Mouse (Mus musculus) CH12.LX (cell line): ENCODE results near the gene 3110082J24Rik. TPM values are rescaled to one million over a fixed set of nuclear protein-coding genes. Genes with fewer than 3 reads are reported as not detected.

Experiments used
- DNase-seq: peaks from one replicate; pipeline ENCODE4 v3.0.0-alpha.2; 2013; ENCODE audit errors: extremely low read depth
- H3K27ac ChIP-seq: 2 replicates; pipeline ENCODE4 v1.5.1; 2012; ENCODE audit warnings: low read depth, mild to moderate bottlenecking, control low read depth, moderate library complexity; ENCODE audit not compliant: insufficient read depth
- H3K27me3 ChIP-seq: replicated peaks from 2 replicates; pipeline ENCODE3; 2012; ENCODE audit warnings: inconsistent platforms
- H3K36me3 ChIP-seq, 2 experiments: replicated peaks in 1 of 2; 2 replicates each; pipeline versions ENCODE3 to v1.6.1; 2012; ENCODE audit warnings: inconsistent platforms in 1 of 2, low read length in 1 of 2, mild to moderate bottlenecking in 1 of 2, mixed read lengths in 1 of 2, moderate library complexity in 1 of 2; ENCODE audit not compliant: control insufficient read depth in 1 of 2, insufficient read depth in 1 of 2
- H3K4me1 ChIP-seq, 2 experiments: 2 replicates each; pipeline ENCODE4 v1.6.1; 2012; ENCODE audit warnings: inconsistent platforms in 1 of 2, moderate library complexity in 1 of 2; ENCODE audit not compliant: insufficient read depth in 2 of 2, control insufficient read depth in 1 of 2
- H3K4me2 ChIP-seq: 2 replicates; pipeline ENCODE4 v1.6.1; 2012; ENCODE audit warnings: low read depth, mild to moderate bottlenecking, control low read depth; ENCODE audit not compliant: poor library complexity, insufficient read depth, severe bottlenecking
- H3K4me3 ChIP-seq, 3 experiments: fragments of 150-350 bp in 1 of 3; sonication (generic) in 1 of 3; replicated peaks in 1 of 3; 2 replicates each; pipeline versions ENCODE3 to v1.5.1; 2011 to 2012; ENCODE audit warnings: low read depth in 2 of 3, low read length in 2 of 3, mild to moderate bottlenecking in 2 of 3, moderate library complexity in 2 of 3, control low read depth in 1 of 3, improper control_type of control experiment in 1 of 3, inconsistent platforms in 1 of 3, mixed read lengths in 1 of 3; ENCODE audit not compliant: poor library complexity in 1 of 3
- H3K79me2 ChIP-seq: replicated peaks from 2 replicates; pipeline ENCODE4 v1.6.1; 2012; ENCODE audit warnings: mild to moderate bottlenecking, moderate library complexity; ENCODE audit not compliant: control insufficient read depth, poor library complexity, insufficient read depth, severe bottlenecking; ENCODE audit errors: extremely low read depth
- H3K9ac ChIP-seq: 2 replicates; pipeline ENCODE4 v1.6.1; 2012; ENCODE audit warnings: low read depth, mild to moderate bottlenecking, control low read depth, moderate library complexity; ENCODE audit not compliant: insufficient read depth
- H3K9me3 ChIP-seq: replicated peaks from 2 replicates; pipeline ENCODE3; 2012; ENCODE audit warnings: low read length, inconsistent platforms, mixed read lengths
- BHLHE40 ChIP-seq: IDR thresholded peaks from 2 replicates; pipeline ENCODE4 v1.6.1; 2011; ENCODE audit warnings: mild to moderate bottlenecking, low read depth, low read length, improper control_type of control experiment
- CHD1 ChIP-seq: IDR thresholded peaks from 2 replicates; pipeline ENCODE4 v1.6.1; 2012; ENCODE audit warnings: low read depth, low read length, improper control_type of control experiment, inconsistent platforms
- CHD2 ChIP-seq: IDR thresholded peaks from 2 replicates; pipeline ENCODE4 v1.6.1; 2011; ENCODE audit warnings: low read length, improper control_type of control experiment
- CTCF ChIP-seq, 2 experiments: IDR thresholded peaks in 1 of 2; conservative IDR thresholded peaks in 1 of 2; 2 replicates each; pipeline ENCODE4 v1.5.1; 2011 to 2012; ENCODE audit warnings: low read depth in 2 of 2, low read length in 2 of 2, improper control_type of control experiment in 1 of 2, inconsistent platforms in 1 of 2, mild to moderate bottlenecking in 1 of 2, moderate library complexity in 1 of 2
- E2F4 ChIP-seq: IDR thresholded peaks from 2 replicates; pipeline ENCODE4 v1.6.1; 2011; ENCODE audit warnings: low read depth, low read length, improper control_type of control experiment; ENCODE audit not compliant: insufficient replicate concordance
- ELF1 ChIP-seq: IDR thresholded peaks from 2 replicates; pipeline ENCODE4 v1.6.1; 2014; ENCODE audit warnings: low read depth, mild to moderate bottlenecking, inconsistent platforms, low read length, improper control_type of control experiment
- EP300 ChIP-seq: IDR thresholded peaks from 2 replicates; pipeline ENCODE4 v1.6.1; 2011; ENCODE audit warnings: low read length, improper control_type of control experiment
- ETS1 ChIP-seq: conservative IDR thresholded peaks from 2 replicates; pipeline ENCODE4 v1.6.1; 2012; ENCODE audit warnings: low read depth, mild to moderate bottlenecking, inconsistent platforms, low read length, improper control_type of control experiment, moderate library complexity
- GABPA ChIP-seq: IDR thresholded peaks from 2 replicates; pipeline ENCODE4 v1.6.1; 2012; ENCODE audit warnings: low read depth, low read length, improper control_type of control experiment, inconsistent platforms; ENCODE audit not compliant: insufficient replicate concordance
- IRF4 ChIP-seq: IDR thresholded peaks from 2 replicates; pipeline ENCODE4 v1.6.1; 2014; ENCODE audit warnings: low read depth, mild to moderate bottlenecking, inconsistent platforms, low read length, improper control_type of control experiment
- JUND ChIP-seq: conservative IDR thresholded peaks from 2 replicates; pipeline ENCODE4 v1.6.1; 2011; ENCODE audit warnings: low read depth, low read length, improper control_type of control experiment
- MAFK ChIP-seq: IDR thresholded peaks from 2 replicates; pipeline ENCODE4 v1.6.1; 2011; ENCODE audit warnings: low read length, improper control_type of control experiment; ENCODE audit not compliant: insufficient replicate concordance
- MAX ChIP-seq: IDR thresholded peaks from 2 replicates; pipeline ENCODE4 v1.6.1; 2011; ENCODE audit warnings: low read length, improper control_type of control experiment
- MAZ ChIP-seq: IDR thresholded peaks from 2 replicates; pipeline ENCODE4 v1.6.1; 2012; ENCODE audit warnings: low read depth, mild to moderate bottlenecking, inconsistent platforms, low read length, improper control_type of control experiment, moderate library complexity
- MEF2A ChIP-seq: IDR thresholded peaks from 2 replicates; pipeline ENCODE4 v1.6.1; 2014; ENCODE audit warnings: low read depth, mild to moderate bottlenecking, inconsistent platforms, low read length, improper control_type of control experiment, borderline replicate concordance
- MXI1 ChIP-seq: IDR thresholded peaks from 2 replicates; pipeline ENCODE4 v1.6.1; 2011; ENCODE audit warnings: mild to moderate bottlenecking, low read depth, low read length, improper control_type of control experiment
- NELFE ChIP-seq: IDR thresholded peaks from 2 replicates; pipeline ENCODE4 v1.6.1; 2011; ENCODE audit warnings: low read depth, low read length, improper control_type of control experiment
- PAX5 ChIP-seq: IDR thresholded peaks from 2 replicates; pipeline ENCODE4 v1.6.1; 2012; ENCODE audit warnings: low read length, inconsistent platforms, mixed read lengths
- POLR2A ChIP-seq: IDR thresholded peaks from 2 replicates; pipeline ENCODE4 v1.6.1; 2011; ENCODE audit warnings: low read depth, mild to moderate bottlenecking, improper control_type of control experiment, low read length
- POLR2AphosphoS2 ChIP-seq: IDR thresholded peaks from 2 replicates; pipeline ENCODE4 v1.6.1; 2011; ENCODE audit warnings: low read depth, low read length, improper control_type of control experiment
- RAD21 ChIP-seq: IDR thresholded peaks from 2 replicates; pipeline ENCODE4 v1.6.1; 2011; ENCODE audit warnings: low read depth, mild to moderate bottlenecking, low read length, improper control_type of control experiment, moderate library complexity
- RCOR1 ChIP-seq: conservative IDR thresholded peaks from 2 replicates; pipeline ENCODE4 v1.6.1; 2012; ENCODE audit warnings: low read depth, mild to moderate bottlenecking, inconsistent platforms, low read length, improper control_type of control experiment
- SIN3A ChIP-seq: IDR thresholded peaks from 2 replicates; pipeline ENCODE4 v1.6.1; 2012; ENCODE audit warnings: low read length, improper control_type of control experiment, inconsistent platforms
- SMC3 ChIP-seq: IDR thresholded peaks from 2 replicates; pipeline ENCODE4 v1.6.1; 2011; ENCODE audit warnings: low read depth, low read length, improper control_type of control experiment
- TBP ChIP-seq: conservative IDR thresholded peaks from 2 replicates; pipeline ENCODE4 v1.6.1; 2011; ENCODE audit warnings: low read depth, low read length, improper control_type of control experiment
- USF1 ChIP-seq: IDR thresholded peaks from 2 replicates; pipeline ENCODE4 v1.6.1; 2014; ENCODE audit warnings: low read depth, mild to moderate bottlenecking, inconsistent platforms, low read length, improper control_type of control experiment
- USF2 ChIP-seq: conservative IDR thresholded peaks from 2 replicates; pipeline ENCODE4 v1.6.1; 2011; ENCODE audit warnings: low read depth, low read length, improper control_type of control experiment
- ZC3H11A ChIP-seq: IDR thresholded peaks from 2 replicates; pipeline ENCODE4 v1.6.1; 2012; ENCODE audit warnings: low read depth, mild to moderate bottlenecking, inconsistent platforms, low read length, improper control_type of control experiment
- ZKSCAN1 ChIP-seq: IDR thresholded peaks from 2 replicates; pipeline ENCODE4 v1.6.1; 2012; ENCODE audit warnings: low read depth, inconsistent platforms, low read length, improper control_type of control experiment, borderline replicate concordance
- ZNF384 ChIP-seq: IDR thresholded peaks from 2 replicates; pipeline ENCODE4 v1.6.1; 2012; ENCODE audit warnings: low read depth, low read length, improper control_type of control experiment, inconsistent platforms
- dilution Hi-C: fragments of 300-500 bp; cut with MboI; formaldehyde crosslinking; loops from 2 replicates; pipeline ENCODE4 v1.14.3; 2020; ENCODE audit warnings: low sequenced_read_pairs; ENCODE audit not compliant: extremely low pct_unique_long_range_greater_than_20kb, extremely low pct_ligation_motif_present
- in situ Hi-C: fragments of 300-500 bp; cut with MboI; formaldehyde crosslinking; loops from 3 replicates; pipeline ENCODE4 v1.14.3; 2019; ENCODE audit warnings: low sequenced_read_pairs, low pct_ligation_motif_present, low pct_unique_long_range_greater_than_20kb, mixed read lengths
- polyA plus RNA-seq: library from polyadenylated mRNA; unstranded; fragments of >175 nt; gene quantifications from 2 replicates; pipeline ENCODE4 v1.2.1, GENCODE M21; 2012; ENCODE audit warnings: low read depth; ENCODE audit not compliant: insufficient read length
- total RNA-seq, 2 experiments: library from RNA; depleted of rRNA; stranded (reverse); fragments of 300-350 nt in 1 of 2; fragments of >200 nt in 1 of 2; gene quantifications; 2 replicates each; pipeline ENCODE4 v1.2.3; 2012 to 2014

The 3110082J24Rik gene
- total and polyA plus RNA-seq, 3 experiments = not detected

DNA sequence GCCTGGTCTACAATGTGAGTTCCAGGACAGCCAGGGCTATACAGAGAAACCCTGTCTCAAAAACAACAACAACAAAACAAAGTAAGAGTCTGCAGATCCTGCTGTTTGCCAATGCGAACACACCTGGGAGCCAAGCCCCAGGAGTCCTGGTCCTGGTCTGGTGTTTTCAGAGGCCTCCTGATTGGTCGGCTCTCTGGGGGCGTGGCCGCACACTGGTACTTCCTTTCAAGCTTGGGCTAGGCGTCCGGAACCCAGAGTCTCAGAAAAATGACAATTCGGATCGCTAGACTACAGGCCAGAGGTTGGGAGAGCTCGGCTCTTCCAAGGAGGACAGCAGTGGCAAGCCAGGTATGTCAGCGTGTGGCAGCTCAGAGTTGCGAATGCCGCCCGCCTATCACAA, 13.2 kb downstream of the 3110082J24Rik start:
- Histone ChIP-seq H3K36me3 (peaks cover 0 to 11% of the 10 kb centered on the region in 2 experiments), H3K79me2 (no peaks in the 10 kb centered on the region), H3K9me3 (no peaks in the 10 kb centered on the region), H3K27me3 (no peaks in the 10 kb centered on the region), H3K9ac (no peak overlapping the region), H3K27ac (no peak overlapping the region), H3K4me3 (peak overlapping the region; percentile 37 to 50 (median 38)), H3K4me2 (no peak overlapping the region), H3K4me1 (peaks cover 0 to 4% of the 10 kb centered on the region in 2 experiments; a peak in 1 of 4 replicates)
- DNase-seq = peak; percentile 73
- dilution Hi-C loops = no loop called here
- TF ChIP-seq TBP = no peak
- in situ Hi-C loops = loop anchor here (25.0 kb wide), 2 partner anchors 280 to 680 kb away; no protein-coding TSS in a partner anchor

DNA sequence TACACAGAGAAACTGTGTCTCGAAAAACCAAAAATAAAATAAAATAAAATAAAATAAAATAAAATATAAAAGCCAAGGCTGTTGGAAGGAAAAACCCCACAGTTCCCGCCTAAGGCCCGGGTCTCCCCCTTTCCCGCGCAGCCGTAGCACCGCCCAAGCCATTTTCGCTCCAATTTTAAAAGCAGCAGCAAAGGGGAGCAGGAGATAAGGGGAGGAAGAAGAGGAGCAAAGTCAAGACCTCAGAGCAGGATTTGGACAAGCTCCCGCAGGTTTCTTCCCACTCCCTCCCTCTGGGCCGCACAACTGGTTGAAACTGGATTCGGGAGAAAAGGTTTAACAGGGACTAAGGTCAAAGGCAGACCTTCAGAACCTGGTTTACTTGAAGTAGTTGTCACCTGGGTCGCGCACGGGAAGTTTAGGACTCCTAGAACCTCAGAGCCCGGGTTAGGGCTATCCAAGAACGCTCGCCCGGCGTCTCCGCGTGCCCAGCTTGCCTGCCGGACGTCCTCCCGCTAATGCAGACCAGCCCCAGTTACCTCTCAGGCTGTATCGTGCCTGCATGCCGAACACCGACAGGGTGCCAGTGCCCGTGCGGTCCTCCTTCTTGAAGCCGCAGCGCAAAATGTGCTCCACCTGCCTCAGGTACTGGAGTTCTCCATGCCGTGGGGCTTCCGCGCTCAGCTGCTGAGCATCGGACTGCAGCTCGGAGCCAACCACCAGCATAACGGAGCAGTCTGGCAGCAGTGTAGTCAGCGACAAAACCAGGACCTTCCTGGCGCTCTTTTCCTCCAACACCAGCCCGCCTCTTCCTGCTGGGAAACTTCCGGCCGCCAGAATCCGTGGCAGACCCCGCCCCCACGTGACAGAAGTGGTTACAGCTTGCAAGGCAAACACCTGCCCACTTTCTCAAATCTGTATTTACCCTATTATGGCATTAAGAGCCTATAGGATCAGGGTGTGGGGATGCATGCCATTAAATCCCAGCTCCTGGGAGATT, 32.8 kb downstream of the 3110082J24Rik start, which contains the start of gene Tyms:
Gene Tyms, minus strand, starts transcription at position 793 of the 997 bp plus-strand sequence.
- H3K4me2 ChIP-seq = peak within 1 kb of the TSS; percentile 91
- in situ Hi-C loops (no loop called here), dilution Hi-C loops (no loop called here)
- H3K36me3 ChIP-seq = peaks cover 22 to 38% of the 10 kb centered on the region in 2 experiments
- DNase-seq = peak; percentile 85
- peaks cover 40% of the 10 kb centered on the region for H3K79me2 ChIP-seq
- peak within 1 kb of the TSS; percentile 75 for H3K9ac ChIP-seq
- peaks cover 0 to 25% of the 10 kb centered on the region in 2 experiments; a peak in 2 of 4 replicates for H3K4me1 ChIP-seq
- H3K4me3 ChIP-seq = peak within 1 kb of the TSS; percentile 81 to 93 (median 86)
- no peaks in the 10 kb centered on the region for H3K27me3 ChIP-seq
- no peaks in the 10 kb centered on the region for H3K9me3 ChIP-seq
- peak within 1 kb of the TSS; percentile 80 for H3K27ac ChIP-seq
- TF ChIP-seq CHD2 (peak; percentile 41; the same call in 1 of the 2 replicates), MAZ (no peak), ETS1 (no peak), ELF1 (peak; percentile 79), TBP (0 out of 2 replicates have a peak, but pooled peaks have one; percentile 63), MXI1 (peak; percentile 59; the same call in 1 of the 2 replicates), JUND (no peak), ZC3H11A (no peak), IRF4 (peak; percentile 36), GABPA (no peak), MEF2A (0 out of 2 replicates have a peak, but pooled peaks have one; percentile 43), NELFE (peak; percentile 88), SMC3 (no peak), E2F4 (peak; percentile 94; the same call in 1 of the 2 replicates), ZKSCAN1 (no peak), SIN3A (peak; percentile 80), USF2 (peak; percentile 76), CTCF (conservative IDR thresholded peaks at IDR 0.05 in 1 of 2, IDR thresholded peaks at IDR 0.05 in 1 of 2; ENCODE audit: low read depth in 2 of 2, low read length in 2 of 2) (0 out of 4 replicates have a peak, but pooled peaks of 1 of the 2 experiments have one; percentile 5), RAD21 (peak; percentile 7), USF1 (peak; percentile 86), BHLHE40 (peak; percentile 95), MAX (peak; percentile 89), POLR2A (peak; percentile 91), EP300 (0 out of 2 replicates have a peak, but pooled peaks have one; percentile 41), MAFK (no peak), PAX5 (no peak), RCOR1 (no peak; the same call in 1 of the 2 replicates), CHD1 (no peak), POLR2AphosphoS2 (peak; percentile 81; the same call in 1 of the 2 replicates), ZNF384 (no peak)
